Mouse (Mus musculus) 3134 (cell line): Measurements from ENCODE around the gene Faf1.

Source experiments
- DNase-seq: peaks from one replicate; pipeline ENCODE4 v3.0.0-alpha.2; 2011; ENCODE audit warnings: low spot score; ENCODE audit not compliant: insufficient read length; ENCODE audit errors: extremely low read depth

Gene Faf1

GRCm38 (mm10) chr4:109987560-109988362 is 311.4 kb downstream of the Faf1 start:
- no peak for DNase-seq

- no peak for DNase-seq
These were observed 312.0 kb downstream of the Faf1 start for GRCm38 (mm10) chr4:109988411-109988810.

GRCm38 (mm10) chr4:109989213-109989612 is 312.8 kb downstream of the Faf1 start:
- no peak for DNase-seq

GRCm38 (mm10) chr4:110006044-110006443 is 329.7 kb downstream of the Faf1 start:
- no peak for DNase-seq
